Mouse (Mus musculus): Measurements from ENCODE around the gene Asb7.

The Asb7 gene

DNA sequence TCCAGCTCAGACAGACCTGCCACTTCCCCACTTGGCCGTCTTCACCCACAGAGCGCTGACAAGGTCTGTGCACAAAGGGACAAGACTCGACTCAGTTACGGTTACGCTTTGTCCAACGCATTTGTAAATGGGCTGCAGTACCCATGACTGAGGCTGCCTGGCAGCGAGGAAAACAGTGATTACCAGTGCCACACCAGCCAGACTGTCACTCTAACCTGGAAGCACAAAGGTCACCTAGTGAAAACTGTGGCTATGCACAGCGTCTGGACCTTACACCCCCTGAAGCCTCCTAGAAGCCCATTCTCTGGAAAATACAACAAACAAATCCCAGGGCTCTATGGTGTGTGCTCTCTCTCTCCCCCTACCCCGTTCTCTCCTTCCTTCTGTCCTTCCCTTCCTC is 33.9 kb downstream of the Asb7 start:
- DNase-seq (ENCODE audit: low read depth, low spot score) = no peak

DNA sequence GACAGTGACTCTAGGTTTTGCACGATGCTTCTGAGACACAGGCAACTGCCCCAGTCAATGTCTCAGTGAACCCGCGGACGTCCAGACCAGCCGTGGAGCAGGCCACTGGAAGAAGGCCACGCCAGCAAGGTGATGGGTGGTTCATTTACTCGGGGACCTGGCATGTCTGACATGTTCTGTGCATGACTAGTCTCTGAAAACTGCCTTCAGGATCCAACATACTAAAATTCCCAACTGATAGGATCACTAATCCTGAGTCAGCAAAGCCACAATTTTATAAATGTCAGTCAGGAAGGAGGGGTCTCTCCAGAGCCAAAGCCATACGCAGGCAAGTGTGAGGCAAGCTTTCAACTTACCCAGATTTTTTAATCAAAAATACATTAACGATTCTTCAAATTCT is 35.8 kb downstream of the Asb7 start:
- no peak for DNase-seq (ENCODE audit: low read depth, low spot score)

DNA sequence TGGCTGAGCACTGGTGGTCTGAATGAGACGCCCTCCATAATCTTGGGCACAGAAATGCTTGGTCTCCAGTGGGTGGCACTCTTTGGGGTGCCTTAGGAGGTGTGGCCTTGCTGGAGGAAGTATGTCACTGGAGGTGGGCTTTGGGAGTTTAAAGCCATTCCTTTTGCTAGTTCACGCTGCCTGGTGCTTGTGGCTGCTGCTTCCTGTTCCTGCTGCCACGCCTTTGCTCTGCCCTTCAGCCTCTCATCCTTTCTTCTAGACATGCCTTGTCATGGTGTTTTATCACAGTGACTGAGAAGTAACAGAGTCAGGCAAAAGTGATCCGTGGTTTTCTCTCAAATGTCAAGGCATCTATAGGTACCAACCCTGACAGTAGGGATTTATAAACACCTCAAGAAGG is 37.2 kb downstream of the Asb7 start:
- DNase-seq (ENCODE audit: low read depth, low spot score) = no peak

GRCm38 (mm10) chr7:66650883-66651282 is 38.5 kb downstream of the Asb7 start:
- no peak for DNase-seq (ENCODE audit: low read depth, low spot score)

- DNase-seq (ENCODE audit: low read depth, low spot score) = no peak
These were observed 40.2 kb downstream of the Asb7 start for GRCm38 (mm10) chr7:66649181-66649580.

DNA sequence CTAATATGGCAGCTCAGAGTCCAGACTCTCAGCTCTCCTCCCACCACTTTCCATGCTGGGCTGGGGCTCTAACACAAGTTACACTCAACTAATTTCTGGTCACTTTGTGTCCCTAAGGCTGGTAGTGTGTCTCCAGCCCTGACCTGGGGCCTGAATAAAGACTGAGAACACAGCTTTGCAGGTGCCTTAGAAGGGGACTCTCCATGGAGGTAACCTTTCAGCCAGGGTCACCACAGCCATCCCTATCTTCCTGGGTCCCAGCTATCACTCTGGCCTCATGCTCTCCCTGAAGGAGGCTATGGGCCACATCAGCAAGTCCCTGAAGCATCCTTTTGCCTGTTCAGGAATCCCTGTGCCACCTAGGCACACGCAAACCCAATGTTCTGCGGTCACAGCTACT is 43.7 kb downstream of the Asb7 start:
- no peak for DNase-seq (ENCODE audit: low read depth, low spot score)

- no peak for DNase-seq (ENCODE audit: low read depth, low spot score)
These were observed 56.0 kb downstream of the Asb7 start for GRCm38 (mm10) chr7:66633351-66633750.

DNA sequence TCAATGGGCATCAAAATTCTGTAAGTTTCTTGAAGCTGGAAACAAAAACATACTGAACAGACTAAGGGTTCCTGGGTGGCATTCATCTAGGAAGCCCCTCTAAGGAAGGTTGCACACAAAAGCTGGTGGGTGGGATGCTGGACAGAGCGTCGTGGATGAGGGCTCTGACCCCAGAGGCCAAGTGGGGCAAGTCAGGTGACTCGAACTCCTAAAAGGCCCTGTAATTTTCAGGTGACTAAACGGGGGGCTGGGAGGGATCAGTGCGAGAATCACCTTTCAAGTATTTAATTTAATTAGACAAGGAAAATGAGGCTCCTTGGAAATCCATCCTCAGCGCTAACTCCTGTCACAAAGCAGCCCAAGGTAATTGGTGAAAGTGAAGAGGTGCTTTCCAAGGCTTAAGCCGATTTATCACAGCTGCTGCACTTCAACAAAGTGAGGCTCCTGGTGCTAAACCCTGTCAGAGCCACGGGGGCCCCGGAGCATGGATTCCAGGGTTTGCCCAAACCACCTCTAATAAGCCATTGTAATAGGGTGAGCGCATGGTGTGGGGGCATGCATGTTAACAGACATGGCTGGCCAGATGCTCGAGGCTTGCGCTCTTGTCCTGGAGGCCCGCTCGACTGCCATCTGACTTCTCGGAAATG is 59.1 kb downstream of the Asb7 start:
- no peak for DNase-seq (ENCODE audit: low read depth, low spot score)

- DNase-seq (ENCODE audit: low read depth, low spot score) = no peak
These were observed 60.0 kb downstream of the Asb7 start for GRCm38 (mm10) chr7:66629419-66629818.

DNA sequence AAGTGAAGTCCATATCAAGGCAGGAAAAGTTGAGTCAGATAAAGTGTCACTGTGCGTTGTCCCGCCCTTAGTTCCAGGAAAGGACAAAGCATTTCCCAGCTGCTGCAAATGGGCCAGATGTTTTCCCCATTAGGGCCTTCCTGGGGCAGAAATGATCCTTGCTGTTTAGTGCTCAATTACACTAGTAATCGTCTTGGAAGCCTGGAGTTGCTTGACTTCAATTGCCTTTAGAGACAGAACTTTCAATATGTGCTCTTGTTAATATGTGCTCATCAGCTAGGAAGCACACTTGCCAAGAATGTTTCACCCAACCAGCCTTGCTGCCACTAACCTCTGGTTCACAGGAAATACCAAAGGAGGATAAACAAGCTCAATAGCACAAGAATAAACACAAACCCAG is 66.0 kb downstream of the Asb7 start:
- no peak for DNase-seq (ENCODE audit: low read depth, low spot score)

GRCm38 (mm10) chr7:66601846-66602245 is 87.5 kb downstream of the Asb7 start:
- no peak for DNase-seq (ENCODE audit: low read depth, low spot score)

GRCm38 (mm10) chr7:66600622-66601610 is 88.5 kb downstream of the Asb7 start:
- no peak for DNase-seq (ENCODE audit: low read depth, low spot score)

DNA sequence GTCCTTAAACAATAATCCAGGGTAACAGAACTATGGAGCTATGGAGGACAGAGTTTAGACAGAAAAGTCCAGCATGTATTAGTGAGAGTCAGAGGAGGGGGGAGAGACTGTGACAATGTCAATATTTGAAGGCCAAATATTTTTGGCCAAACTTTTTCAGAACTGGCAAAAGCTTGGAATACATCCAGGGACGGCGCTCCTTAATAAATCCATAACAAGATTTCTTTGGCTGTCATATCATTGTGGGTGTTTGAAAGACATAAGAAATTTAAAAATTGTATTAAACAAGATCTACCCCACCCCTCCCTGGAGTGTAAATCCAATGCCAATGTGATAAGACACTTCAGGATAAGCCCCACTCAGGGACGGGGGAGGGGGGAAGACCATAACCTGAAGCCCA is 89.3 kb downstream of the Asb7 start:
- DNase-seq (ENCODE audit: low read depth, low spot score) = no peak

GRCm38 (mm10) chr7:66597900-66598299 is 91.5 kb downstream of the Asb7 start:
- no peak for DNase-seq (ENCODE audit: low read depth, low spot score)

Data from A20 (cell line).